Mouse (Mus musculus) intestine, embryonic 14.5 days (tissue): ENCODE measurements at regions not wholly inside any gene's neighbourhood (a gene's known extent, or its start where the extent isn't known, plus 50 kb on each side); places are given as distances from the start of the nearest gene placed in this dataset.

Source experiments
- ATAC-seq: fragments of 200-750 bp; cut with Nextera tagmentation; replicated peaks from 2 replicates; pipeline ENCODE4 v1.8.0; 2017; ENCODE audit warnings: low read depth, moderate number of reproducible peaks, moderate TSS enrichment, moderate library complexity; ENCODE audit not compliant: low FRiP score, low TSS enrichment
- DNase-seq: peaks from one replicate; pipeline ENCODE4 v3.0.0-alpha.2; 2018; ENCODE audit warnings: low spot score
- H3K27ac ChIP-seq: fragments of 300-500 bp; sonication (generic); 2 replicates; pipeline ENCODE4 v1.5.1; 2014; ENCODE audit warnings: low read depth, mild to moderate bottlenecking, control low read depth
- H3K27me3 ChIP-seq: fragments of 300-500 bp; sonication (generic); replicated peaks from 2 replicates; pipeline ENCODE4 v1.6.1; 2014; ENCODE audit warnings: low read length, control low read depth; ENCODE audit not compliant: control insufficient read depth, insufficient read depth
- H3K36me3 ChIP-seq: fragments of 300-500 bp; sonication (generic); 2 replicates; pipeline ENCODE4 v1.6.1; 2014; ENCODE audit warnings: low read length, control low read depth; ENCODE audit not compliant: control insufficient read depth, insufficient read depth
- H3K4me1 ChIP-seq: fragments of 300-500 bp; sonication (generic); replicated peaks from 2 replicates; pipeline ENCODE4 v1.6.1; 2014; ENCODE audit warnings: low read length, control low read depth, mixed read lengths; ENCODE audit not compliant: control insufficient read depth, insufficient read depth
- H3K4me2 ChIP-seq: fragments of 300-500 bp; sonication (generic); 2 replicates; pipeline ENCODE4 v1.6.1; 2014; ENCODE audit warnings: low read length
- H3K4me3 ChIP-seq: fragments of 300-500 bp; sonication (generic); 2 replicates; pipeline ENCODE4 v1.5.1; 2014; ENCODE audit warnings: low read depth, low read length, control low read depth, mixed read lengths
- H3K9ac ChIP-seq: fragments of 300-500 bp; sonication (generic); 2 replicates; pipeline ENCODE4 v1.6.1; 2014; ENCODE audit warnings: mild to moderate bottlenecking, low read length
- H3K9me3 ChIP-seq: fragments of 300-500 bp; sonication (generic); 2 replicates; pipeline ENCODE4 v1.6.1; 2016; ENCODE audit warnings: low read length, control low read depth; ENCODE audit not compliant: control insufficient read depth
- WGBS: fragments of 180-500 bp; shearing (Covaris S2); extraction: QIAGEN DNeasy Blood & Tissue Kit; methylation state at CpG from one replicate; pipeline ENCODE4 v1.1.7; 2014; 5-methylcytosine and 5-hydroxymethylcytosine counted together

- H3K4me2 ChIP-seq, result no peak overlapping the region
- WGBS, result 78% methylated on average over 6 of the region's 6 CpGs
These were observed 397.7 kb downstream of the Isl1 start for GRCm38 (mm10) chr13:115911524-115912459.

GRCm38 (mm10) chr13:115910866-115911449 lies 398.5 kb downstream of the Isl1 start:
- no peak for ATAC-seq

More at GRCm38 (mm10) chr13:115911524-115912459, 397.7 kb downstream of the Isl1 start:
- Histone ChIP-seq H3K36me3 (no peaks in the 10 kb centered on the region), H3K27ac (no peak overlapping the region), H3K9ac (no peak overlapping the region), H3K27me3 (no peaks in the 10 kb centered on the region), H3K4me3 (no peak overlapping the region), H3K9me3 (no peaks in the 10 kb centered on the region), H3K4me1 (no peaks in the 10 kb centered on the region)
- no peak for DNase-seq
- no peak for ATAC-seq

GRCm38 (mm10) chr13:115880616-115881015 lies 428.9 kb downstream of the Isl1 start:
- Histone ChIP-seq H3K36me3 (no peaks in the 10 kb centered on the region), H3K9me3 (no peaks in the 10 kb centered on the region), H3K9ac (no peak overlapping the region), H3K27me3 (no peaks in the 10 kb centered on the region), H3K4me3 (no peak overlapping the region), H3K4me2 (no peak overlapping the region), H3K27ac (no peak overlapping the region), H3K4me1 (no peaks in the 10 kb centered on the region)
- DNase-seq (no peak), ATAC-seq (no peak)
- WGBS, result 79% methylated on average over 1 of the region's 1 CpGs

More at GRCm38 (mm10) chr13:115910866-115911449, 398.5 kb downstream of the Isl1 start:
- H3K9ac ChIP-seq, result no peak overlapping the region
- DNase-seq, result no peak
- H3K36me3 ChIP-seq, result no peaks in the 10 kb centered on the region
- no peaks in the 10 kb centered on the region for H3K4me1 ChIP-seq
- H3K4me2 ChIP-seq, result no peak overlapping the region
- H3K27me3 ChIP-seq, result no peaks in the 10 kb centered on the region
- H3K4me3 ChIP-seq, result no peak overlapping the region
- 76% methylated on average over 8 of the region's 8 CpGs for WGBS
- no peaks in the 10 kb centered on the region for H3K9me3 ChIP-seq
- no peak overlapping the region for H3K27ac ChIP-seq

GRCm38 (mm10) chr13:115860480-115860879 lies 449.0 kb downstream of the Isl1 start:
- H3K27ac ChIP-seq, result no peak overlapping the region
- no peaks in the 10 kb centered on the region for H3K4me1 ChIP-seq
- DNase-seq, result no peak
- no peaks in the 10 kb centered on the region for H3K9me3 ChIP-seq
- no peak overlapping the region for H3K9ac ChIP-seq
- no peak overlapping the region for H3K4me2 ChIP-seq
- ATAC-seq, result no peak
- H3K4me3 ChIP-seq, result no peak overlapping the region
- no peaks in the 10 kb centered on the region for H3K27me3 ChIP-seq
- whole genome bisulfite sequencing, result 13% methylated on average over 3 of the region's 3 CpGs
- no peaks in the 10 kb centered on the region for H3K36me3 ChIP-seq

- ATAC-seq (no peak), DNase-seq (no peak)
- no peaks in the 10 kb centered on the region for H3K4me1 ChIP-seq
- 70% methylated on average over 4 of the region's 4 CpGs for WGBS
- no peak overlapping the region for H3K4me2 ChIP-seq
- H3K9ac ChIP-seq, result no peak overlapping the region
- no peak overlapping the region for H3K27ac ChIP-seq
- no peaks in the 10 kb centered on the region for H3K9me3 ChIP-seq
- H3K27me3 ChIP-seq, result no peaks in the 10 kb centered on the region
- H3K4me3 ChIP-seq, result no peak overlapping the region
- H3K36me3 ChIP-seq, result no peaks in the 10 kb centered on the region
These were observed 452.9 kb downstream of the Isl1 start for GRCm38 (mm10) chr13:115856632-115857031.

GRCm38 (mm10) chr13:115852689-115853356 lies 456.7 kb downstream of the Isl1 start:
- H3K4me3 ChIP-seq, result no peak overlapping the region
- H3K27ac ChIP-seq, result no peak overlapping the region
- no peak for ATAC-seq
- WGBS, result 32% methylated on average over 3 of the region's 3 CpGs
- H3K4me2 ChIP-seq, result no peak overlapping the region
- no peaks in the 10 kb centered on the region for H3K4me1 ChIP-seq
- no peaks in the 10 kb centered on the region for H3K27me3 ChIP-seq
- no peak overlapping the region for H3K9ac ChIP-seq
- no peaks in the 10 kb centered on the region for H3K9me3 ChIP-seq
- H3K36me3 ChIP-seq, result no peaks in the 10 kb centered on the region
- DNase-seq, result no peak

- H3K9me3 ChIP-seq, result no peaks in the 10 kb centered on the region
- H3K4me2 ChIP-seq, result no peak overlapping the region
- no peak overlapping the region for H3K4me3 ChIP-seq
- H3K27ac ChIP-seq, result no peak overlapping the region
- H3K27me3 ChIP-seq, result no peaks in the 10 kb centered on the region
- H3K9ac ChIP-seq, result no peak overlapping the region
- 62% methylated on average over 10 of the region's 10 CpGs for WGBS
- DNase-seq (no peak), ATAC-seq (no peak)
- no peaks in the 10 kb centered on the region for H3K36me3 ChIP-seq
- no peaks in the 10 kb centered on the region for H3K4me1 ChIP-seq
These were observed 466.4 kb downstream of the Isl1 start for GRCm38 (mm10) chr13:115843121-115843520.

- no peak for DNase-seq
- no peak for ATAC-seq
- no peak overlapping the region for H3K4me2 ChIP-seq
- H3K36me3 ChIP-seq, result no peaks in the 10 kb centered on the region
- no peak overlapping the region for H3K27ac ChIP-seq
- no peaks in the 10 kb centered on the region for H3K4me1 ChIP-seq
- no peaks in the 10 kb centered on the region for H3K9me3 ChIP-seq
- 52% methylated on average over 6 of the region's 6 CpGs for WGBS
- no peak overlapping the region for H3K4me3 ChIP-seq
- no peaks in the 10 kb centered on the region for H3K27me3 ChIP-seq
- H3K9ac ChIP-seq, result no peak overlapping the region
These were observed 473.2 kb downstream of the Isl1 start for GRCm38 (mm10) chr13:115836203-115836768.
